Mouse (Mus musculus): Measurements from ENCODE around the gene Cacfd1.

The Cacfd1 gene
- long read RNA-seq, experiment 1, transcript Cacfd1-203 (4 exons, 1,286 nt) = minor isoform, 5 of 36 reads
- long read RNA-seq, experiment 1, transcript Cacfd1-202 (3 exons, 2,194 nt) = minor isoform, 7 of 36 reads
- long read RNA-seq, experiment 1, transcript Cacfd1-205 (5 exons, 2,689 nt) = major isoform, 19 of 36 reads
- long read RNA-seq, experiment 1, partial matches to known transcripts = 2 of 36 reads
- long read RNA-seq, experiment 1, other reads (novel, unspliced or antisense) = 3 of 36 reads
- long read RNA-seq, experiment 2, transcript Cacfd1-205 (5 exons, 2,689 nt) = major isoform, 24 of 43 reads
- long read RNA-seq, experiment 2, transcript Cacfd1-202 (3 exons, 2,194 nt) = minor isoform, 10 of 43 reads
- long read RNA-seq, experiment 2, partial matches to known transcripts = 2 of 43 reads
- long read RNA-seq, experiment 2, other reads (novel, unspliced or antisense) = 2 of 43 reads

DNA sequence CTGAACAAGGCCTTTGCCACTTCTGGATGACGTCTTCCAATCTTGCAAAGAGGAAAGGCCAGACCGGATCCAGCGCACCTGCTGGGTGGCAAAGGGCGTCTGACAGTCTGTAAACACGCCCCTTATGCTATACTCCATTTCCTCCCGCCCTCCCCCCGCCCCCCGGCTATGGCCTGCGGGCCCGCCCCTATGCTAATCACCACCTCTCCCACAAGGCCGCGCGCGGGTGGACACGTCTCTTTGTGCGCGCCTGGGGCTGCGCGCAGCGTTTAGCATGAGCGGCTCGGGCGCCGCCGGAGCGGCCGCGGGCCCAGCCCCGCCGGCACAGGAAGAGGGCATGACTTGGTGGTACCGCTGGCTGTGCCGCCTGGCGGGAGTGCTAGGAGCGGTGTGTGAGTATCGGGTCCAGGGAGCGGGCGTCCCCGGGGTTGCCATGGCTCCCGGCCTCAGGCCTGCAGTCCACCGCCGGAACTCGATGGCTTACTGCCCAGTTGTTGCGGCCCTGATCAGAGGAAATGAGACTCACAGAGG is at the start of gene Cacfd1:
Gene Cacfd1, plus strand, starts transcription at position 213 of the 531 bp plus-strand sequence.
- intact Hi-C loops (cut with DNase I) = loop anchor here (5.0 kb wide), 1 partner anchor 77 kb away; the partner anchor contains the start of genes Stkld1 and Surf4

- intact Hi-C loops (cut with DNase I) = loop anchor here (5.0 kb wide), 1 partner anchor 53 kb away; no protein-coding TSS in a partner anchor
Observed at GRCm38 (mm10) chr2:26960756-26961155, 49.0 kb upstream of the Cacfd1 start.

DNA sequence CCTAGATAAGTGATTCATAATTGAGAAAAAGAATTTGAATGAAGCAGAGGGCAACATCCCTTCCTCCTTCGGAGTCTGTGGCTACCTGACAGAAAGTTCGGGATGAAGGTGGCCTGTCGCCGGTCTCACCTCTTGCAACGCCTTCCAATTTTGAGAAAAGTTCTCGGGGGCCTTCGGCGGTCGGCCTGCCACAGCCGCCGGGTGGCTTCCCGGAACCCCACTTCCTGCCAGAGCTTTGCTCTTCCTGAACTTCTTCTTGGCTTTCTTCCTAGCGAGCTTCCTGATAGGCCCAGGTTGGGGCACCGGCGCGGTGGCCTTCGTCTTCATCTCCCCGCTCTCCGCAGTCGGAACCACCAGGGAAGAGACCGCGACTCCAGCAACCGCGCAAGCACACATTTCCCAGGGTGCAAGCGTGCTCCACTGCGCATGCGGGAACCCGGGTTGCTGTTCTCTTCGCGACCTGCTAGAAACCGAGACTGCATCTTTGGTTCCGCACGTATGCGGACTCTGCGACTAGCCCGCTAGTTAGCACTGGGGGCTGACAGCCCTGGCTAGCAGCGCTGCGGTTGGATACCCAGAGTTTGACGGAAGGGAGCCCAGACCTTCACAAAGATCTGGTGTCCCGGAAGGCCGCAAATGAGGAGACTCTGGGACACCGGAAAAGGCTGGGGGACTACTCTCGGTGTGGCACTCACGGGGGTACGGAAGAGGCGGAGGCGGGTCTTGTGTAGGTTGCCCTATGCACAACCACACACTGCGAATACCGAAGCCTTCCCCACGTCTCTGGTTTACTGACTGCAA is 45.6 kb upstream of the Cacfd1 start, which contains the start of gene Rexo4:
Gene Rexo4, minus strand, starts transcription at position 464 of the 801 bp plus-strand sequence.
- intact Hi-C loops (cut with DNase I) = loop anchor here (5.0 kb wide), 1 partner anchor 57 kb away; no protein-coding TSS in a partner anchor

- intact Hi-C loops (cut with DNase I) = loop anchor here (5.0 kb wide), 1 partner anchor 58 kb away; no protein-coding TSS in a partner anchor
Observed at GRCm38 (mm10) chr2:26964724-26965370, 44.9 kb upstream of the Cacfd1 start.

- intact Hi-C loops (cut with DNase I) = no loop called here
Observed at GRCm38 (mm10) chr2:26967262-26967661, 42.5 kb upstream of the Cacfd1 start.

GRCm38 (mm10) chr2:26973116-26973515 is 36.6 kb upstream of the Cacfd1 start, which contains the start of gene Adamts13:
Gene Adamts13 (plus strand): TSS chr2:26973416.
- intact Hi-C loops (cut with DNase I) = no loop called here

GRCm38 (mm10) chr2:26973960-26974359 is 35.8 kb upstream of the Cacfd1 start:
- intact Hi-C loops (cut with DNase I) = no loop called here

DNA sequence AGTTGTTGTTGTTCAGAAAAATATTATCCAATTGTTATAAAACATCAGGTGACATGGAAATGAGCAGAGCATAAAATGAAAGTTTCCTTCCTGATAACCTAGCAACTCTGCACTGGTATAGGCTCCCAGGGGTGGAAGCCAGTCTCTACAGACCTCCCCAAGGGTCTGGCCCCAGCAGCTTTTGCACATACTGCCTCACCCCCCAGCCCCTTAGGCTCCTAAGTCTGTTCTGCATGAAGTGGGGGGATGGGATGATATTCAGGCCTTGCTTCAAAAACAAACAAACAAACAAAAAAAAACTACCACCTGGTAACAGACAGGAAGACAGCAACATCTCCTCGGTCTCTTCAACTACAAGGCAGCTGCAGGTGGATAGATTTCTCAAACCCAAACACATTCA is 29.4 kb upstream of the Cacfd1 start:
- intact Hi-C loops (cut with DNase I) = no loop called here

DNA sequence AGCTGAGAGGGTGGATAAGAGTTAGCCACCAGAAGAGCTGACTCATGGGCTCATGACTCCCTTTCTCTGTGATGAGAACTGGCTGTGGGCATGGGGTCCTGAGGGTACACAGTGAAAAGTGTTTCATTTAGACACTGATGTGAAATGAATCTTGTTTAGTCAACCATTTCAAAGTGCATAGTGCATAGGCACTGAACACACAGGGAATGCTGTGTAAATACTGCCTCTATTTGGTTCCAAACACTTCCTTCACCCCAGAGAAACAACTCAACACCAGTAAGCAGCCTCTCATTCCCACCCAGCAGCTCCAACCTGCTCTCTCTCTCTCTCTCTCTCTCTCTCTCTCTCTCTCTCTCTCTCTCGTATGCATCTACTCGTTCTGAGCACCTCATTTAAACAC is 25.5 kb upstream of the Cacfd1 start:
- intact Hi-C loops (cut with DNase I) = no loop called here

DNA sequence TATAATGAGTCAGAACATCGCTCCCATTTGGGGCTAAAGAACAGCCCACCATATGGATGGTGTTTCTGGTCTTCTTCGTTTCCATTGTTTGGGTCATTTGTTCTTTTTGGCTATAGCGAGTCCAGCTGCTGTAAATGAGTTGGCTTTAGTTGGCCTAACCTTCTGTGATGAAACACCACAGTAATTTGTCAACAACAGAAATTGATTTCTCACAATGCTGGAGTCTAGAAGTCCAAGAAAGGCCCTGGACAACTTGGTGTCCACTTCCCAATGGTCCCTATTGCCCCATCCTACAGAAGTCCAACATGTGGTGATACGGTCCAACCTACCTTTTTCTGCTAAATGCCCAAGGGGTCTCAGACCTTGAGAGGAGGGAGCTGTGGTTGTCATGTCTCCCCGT is 25.1 kb upstream of the Cacfd1 start:
- intact Hi-C loops (cut with DNase I) = no loop called here

DNA sequence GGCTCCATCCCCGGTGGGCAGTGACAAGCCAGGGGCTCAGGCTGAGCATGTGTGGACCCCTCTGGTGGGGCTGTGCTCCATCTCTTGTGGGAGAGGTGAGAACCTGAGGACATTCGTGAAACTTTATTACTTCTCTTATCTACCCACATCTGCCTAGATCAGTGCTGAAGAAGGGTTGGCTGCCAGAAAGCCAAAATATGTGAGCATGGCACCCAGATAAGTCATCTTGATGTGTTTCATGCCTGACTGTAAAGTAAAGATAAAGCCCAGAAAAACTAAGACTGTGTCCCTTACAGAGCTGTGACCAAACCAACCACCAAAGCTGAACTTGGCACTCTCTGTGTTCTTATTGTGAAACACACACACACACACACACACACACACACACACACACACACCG is 15.8 kb upstream of the Cacfd1 start:
- intact Hi-C loops (cut with DNase I) = no loop called here

GRCm38 (mm10) chr2:26997498-26997897 is 12.2 kb upstream of the Cacfd1 start:
- intact Hi-C loops (cut with DNase I) = no loop called here

GRCm38 (mm10) chr2:26997993-26998392 is 11.7 kb upstream of the Cacfd1 start:
- intact Hi-C loops (cut with DNase I) = no loop called here

- intact Hi-C loops (cut with DNase I) = no loop called here
Observed at GRCm38 (mm10) chr2:27006255-27006654, 3.5 kb upstream of the Cacfd1 start.

DNA sequence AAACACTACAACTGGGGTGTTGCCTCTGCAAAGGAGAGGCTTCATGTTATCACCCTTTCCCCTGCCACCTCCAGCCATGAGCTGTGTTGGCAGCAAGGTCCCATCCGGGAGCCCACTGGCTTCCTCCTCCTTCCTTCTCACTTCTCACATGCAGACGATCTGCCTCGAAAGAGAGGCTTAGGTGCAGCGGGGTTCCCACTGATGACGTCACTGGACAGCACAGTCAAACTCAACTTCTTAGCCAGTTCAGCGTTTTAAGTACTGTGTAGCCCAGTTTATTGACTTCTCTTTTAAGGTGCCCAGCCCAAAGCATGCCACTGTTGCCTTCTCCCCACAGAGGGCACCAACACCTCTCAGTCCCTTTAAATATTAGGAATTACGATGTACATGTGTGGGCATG is 2.0 kb upstream of the Cacfd1 start:
- intact Hi-C loops (cut with DNase I) = no loop called here

GRCm38 (mm10) chr2:27017802-27018201 is 8.1 kb downstream of the Cacfd1 start:
- intact Hi-C loops (cut with DNase I) = loop anchor here (2.0 kb wide), 1 partner anchor 21 kb away; no protein-coding TSS in a partner anchor

DNA sequence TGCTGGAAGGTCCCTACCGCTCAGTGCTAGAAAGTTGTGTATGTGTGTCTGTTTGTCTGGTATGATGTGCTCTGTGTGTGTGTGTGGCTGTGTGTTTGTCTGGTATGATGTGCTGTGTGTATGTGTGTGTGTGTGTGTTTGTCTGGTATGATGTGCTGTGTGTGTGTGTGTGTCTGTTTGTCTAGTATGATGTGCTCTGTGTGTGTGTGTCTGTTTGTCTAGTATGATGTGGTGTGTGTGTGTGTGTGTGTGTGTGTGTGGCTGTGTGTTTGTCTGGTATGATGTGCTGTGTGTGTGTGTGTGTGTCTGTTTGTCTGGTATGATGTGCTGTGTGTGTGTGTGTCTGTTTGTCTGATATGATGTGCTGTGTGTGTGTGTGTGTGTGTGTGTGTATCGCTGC is 9.8 kb downstream of the Cacfd1 start:
- intact Hi-C loops (cut with DNase I) = no loop called here

DNA sequence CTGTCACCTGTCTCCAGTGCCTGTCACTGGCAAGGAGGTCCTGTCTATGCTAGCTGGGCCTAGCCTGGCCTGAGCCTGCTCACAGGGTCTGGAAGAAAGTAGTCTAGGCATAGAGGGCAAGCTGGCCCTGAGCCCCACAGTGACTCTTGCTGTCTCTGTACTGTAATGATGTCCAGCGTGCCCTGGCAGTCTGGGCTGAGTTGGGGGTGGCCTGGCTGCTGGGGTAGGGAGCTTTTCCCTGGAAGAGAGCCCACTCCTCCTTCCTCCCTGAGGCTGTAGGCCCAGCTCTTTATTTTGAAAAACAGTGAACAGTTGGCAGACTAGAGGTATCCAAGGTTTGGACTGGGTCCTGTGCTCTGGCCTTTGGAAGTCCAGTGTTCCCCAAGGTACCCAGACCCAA is 11.4 kb downstream of the Cacfd1 start:
- intact Hi-C loops (cut with DNase I) = no loop called here

- intact Hi-C loops (cut with DNase I) = no loop called here
Observed at GRCm38 (mm10) chr2:27022612-27023011, 12.9 kb downstream of the Cacfd1 start.

DNA sequence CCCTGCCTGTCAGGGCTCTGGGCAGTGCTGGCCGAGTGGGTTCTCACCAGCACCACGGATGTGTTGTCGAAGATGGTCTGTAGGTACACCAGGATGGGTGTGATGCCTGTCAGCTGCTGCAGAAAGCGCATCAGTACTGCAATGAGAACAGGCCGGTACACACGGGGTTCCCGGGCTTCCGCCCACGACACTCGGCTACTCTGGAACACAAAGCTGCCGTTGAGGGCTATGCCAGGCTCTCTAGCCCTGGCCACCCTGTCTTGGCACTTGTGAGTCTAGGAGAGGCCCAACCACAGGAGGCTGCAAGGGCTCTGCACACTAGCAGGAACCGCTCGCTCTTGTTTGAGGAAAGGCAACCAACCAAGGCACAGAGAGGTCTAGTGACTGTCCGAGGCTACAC is 14.4 kb downstream of the Cacfd1 start:
- intact Hi-C loops (cut with DNase I) = no loop called here

DNA sequence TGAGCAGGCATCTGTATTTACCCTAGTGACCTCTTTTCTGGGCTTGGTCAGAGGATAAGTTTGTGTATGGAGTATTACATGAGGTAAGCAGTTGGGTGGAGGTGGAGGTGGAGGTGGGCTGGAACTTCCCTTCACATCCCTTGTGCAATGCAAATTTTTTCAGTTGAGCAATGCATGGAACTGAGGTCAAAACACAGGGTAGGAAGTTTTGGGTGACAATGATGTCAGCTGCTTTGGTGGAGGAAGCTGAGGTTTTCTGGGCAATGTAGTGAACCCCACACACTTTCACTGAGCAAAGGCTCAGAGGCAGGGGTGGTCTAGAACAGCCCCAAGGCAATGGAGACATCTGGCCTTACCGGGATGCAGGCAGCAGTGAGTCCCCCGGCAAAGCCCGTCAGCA is 15.8 kb downstream of the Cacfd1 start:
- intact Hi-C loops (cut with DNase I) = no loop called here
